Mouse (Mus musculus) bone marrow macrophage, adult 2 months (primary cell): ENCODE measurements around the gene Msh4.

ENCODE experiments used
- CTCF ChIP-seq: IDR thresholded peaks from 2 replicates; pipeline ENCODE4 v1.5.1; 2012; ENCODE audit warnings: low read depth, mild to moderate bottlenecking, low read length, moderate library complexity
- POLR2A ChIP-seq: IDR thresholded peaks from 2 replicates; pipeline ENCODE4 v1.6.1; 2012; ENCODE audit warnings: mild to moderate bottlenecking, low read depth, low read length, borderline replicate concordance

- TF ChIP-seq POLR2A (no peak), CTCF (no peak)
These were observed 5.4 kb upstream of the Msh4 start for GRCm38 (mm10) chr3:153911197-153911881.
